Mouse (Mus musculus): ENCODE results near the gene Galr3. TPM values are rescaled to one million over a fixed set of nuclear protein-coding genes. Genes with fewer than 3 reads are reported as not detected.

The Galr3 gene
- total RNA-seq, 2 experiments from 2014 or later: 0.72 TPM; not detected in 1

- DNase-seq (ENCODE audit: low spot score in 2 of 2): no peak
Observed at GRCm38 (mm10) chr15:79051461-79052360, 10.0 kb downstream of the Galr3 start.

GRCm38 (mm10) chr15:79052366-79052765, 10.7 kb downstream of the Galr3 start:
- DNase-seq (ENCODE audit: low spot score in 2 of 2): no peak

- DNase-seq (ENCODE audit: low spot score in 2 of 2): no peak
Observed at GRCm38 (mm10) chr15:79056601-79057000, 14.9 kb downstream of the Galr3 start.

GRCm38 (mm10) chr15:79057850-79058249, 16.2 kb downstream of the Galr3 start:
- no peak for DNase-seq (ENCODE audit: low spot score in 2 of 2)

- no peak for DNase-seq (ENCODE audit: low spot score in 2 of 2)
Observed at GRCm38 (mm10) chr15:79060887-79061565, 19.3 kb downstream of the Galr3 start.

- DNase-seq (ENCODE audit: low spot score in 2 of 2): peak; percentile 98 to 99
Observed at GRCm38 (mm10) chr15:79062376-79063159, 20.9 kb downstream of the Galr3 start, which contains the start of gene Ankrd54. TSS of gene Ankrd54 (minus strand) at chr15:79062893.

GRCm38 (mm10) chr15:79063160-79063740, 21.6 kb downstream of the Galr3 start:
- DNase-seq (ENCODE audit: low spot score in 2 of 2): no peak

- no peak for DNase-seq (ENCODE audit: low spot score in 2 of 2)
Observed at GRCm38 (mm10) chr15:79065086-79065770, 23.5 kb downstream of the Galr3 start.

- no peak for DNase-seq (ENCODE audit: low spot score in 2 of 2)
Observed at GRCm38 (mm10) chr15:79066276-79066675, 24.6 kb downstream of the Galr3 start.

- DNase-seq (ENCODE audit: low spot score in 2 of 2): no peak
Observed at GRCm38 (mm10) chr15:79067631-79068030, 25.9 kb downstream of the Galr3 start.

GRCm38 (mm10) chr15:79068416-79068815, 26.7 kb downstream of the Galr3 start:
- no peak for DNase-seq (ENCODE audit: low spot score in 2 of 2)

GRCm38 (mm10) chr15:79071117-79072039, 29.7 kb downstream of the Galr3 start:
- peak in 1 of 2 experiments; percentile 49 for DNase-seq (ENCODE audit: low spot score in 2 of 2)

- DNase-seq (ENCODE audit: low spot score in 2 of 2): no peak
Observed at GRCm38 (mm10) chr15:79073752-79074151, 32.1 kb downstream of the Galr3 start.

- no peak for DNase-seq (ENCODE audit: low spot score in 2 of 2)
Observed at GRCm38 (mm10) chr15:79074446-79074845, 32.8 kb downstream of the Galr3 start.

GRCm38 (mm10) chr15:79074913-79075532, 33.3 kb downstream of the Galr3 start, which contains the start of gene Eif3l:
TSS of gene Eif3l (plus strand) at chr15:79075179.
- DNase-seq (ENCODE audit: low spot score in 2 of 2): peak; percentile 73 to 91

- DNase-seq (ENCODE audit: low spot score in 2 of 2): no peak
Observed at GRCm38 (mm10) chr15:79075658-79076365, 34.1 kb downstream of the Galr3 start.

- DNase-seq (ENCODE audit: low spot score in 2 of 2): no peak
Observed at GRCm38 (mm10) chr15:79079567-79079966, 37.9 kb downstream of the Galr3 start.

GRCm38 (mm10) chr15:79092284-79092683, 50.6 kb downstream of the Galr3 start:
- no peak for DNase-seq (ENCODE audit: low spot score in 2 of 2)
